Mouse (Mus musculus) adrenal gland, postnatal 4 days (tissue): ENCODE measurements around the gene Afg1l. TPM values are rescaled to one million over a fixed set of nuclear protein-coding genes. Genes with fewer than 3 reads are reported as not detected.

Source experiments
- DNase-seq, 2 experiments: peaks; one replicate each; pipeline ENCODE4 v3.0.0; 2021 to 2022; ENCODE audit warnings: low spot score in 2 of 2, mixed read lengths in 2 of 2
- total RNA-seq, 2 experiments: library from RNA; stranded (reverse); gene quantifications; 2 replicates each; pipeline ENCODE4 v1.2.3; 2021

Gene Afg1l
- total RNA-seq, 2 experiments from 2014 or later, result 11.4 to 11.8 TPM

GRCm38 (mm10) chr10:42477550-42478340 lies 620 bp downstream of the Afg1l start:
- DNase-seq, result peak in 1 of 2 experiments; percentile 43

GRCm38 (mm10) chr10:42476774-42477475 lies 1.4 kb downstream of the Afg1l start:
- no peak for DNase-seq

- no peak for DNase-seq
These were observed 3.3 kb downstream of the Afg1l start for GRCm38 (mm10) chr10:42474946-42475514.

GRCm38 (mm10) chr10:42464805-42465204 lies 13.6 kb downstream of the Afg1l start:
- DNase-seq, result no peak

GRCm38 (mm10) chr10:42464224-42464623 lies 14.1 kb downstream of the Afg1l start:
- DNase-seq, result no peak

GRCm38 (mm10) chr10:42457557-42458191 lies 20.7 kb downstream of the Afg1l start:
- DNase-seq, result no peak

- no peak for DNase-seq
These were observed 22.4 kb downstream of the Afg1l start for GRCm38 (mm10) chr10:42455981-42456380.

GRCm38 (mm10) chr10:42454690-42455089 lies 23.7 kb downstream of the Afg1l start:
- no peak for DNase-seq

- no peak for DNase-seq
These were observed 24.1 kb downstream of the Afg1l start for GRCm38 (mm10) chr10:42454266-42454665.

- no peak for DNase-seq
These were observed 28.7 kb downstream of the Afg1l start for GRCm38 (mm10) chr10:42449672-42450071.

GRCm38 (mm10) chr10:42448371-42448770 lies 30.0 kb downstream of the Afg1l start:
- no peak for DNase-seq

GRCm38 (mm10) chr10:42446145-42446544 lies 32.2 kb downstream of the Afg1l start:
- no peak for DNase-seq

GRCm38 (mm10) chr10:42436842-42437805 lies 41.2 kb downstream of the Afg1l start:
- DNase-seq, result no peak

GRCm38 (mm10) chr10:42417530-42418174 lies 60.7 kb downstream of the Afg1l start:
- no peak for DNase-seq

GRCm38 (mm10) chr10:42415821-42416470 lies 62.4 kb downstream of the Afg1l start:
- DNase-seq, result no peak

- no peak for DNase-seq
These were observed 67.4 kb downstream of the Afg1l start for GRCm38 (mm10) chr10:42410748-42411537.

GRCm38 (mm10) chr10:42390436-42390835 lies 87.9 kb downstream of the Afg1l start:
- no peak for DNase-seq

- DNase-seq, result no peak
These were observed 90.2 kb downstream of the Afg1l start for GRCm38 (mm10) chr10:42388181-42388580.
